Mouse (Mus musculus): ENCODE measurements at regions not wholly inside any gene's neighbourhood (a gene's known extent, or its start where the extent isn't known, plus 50 kb on each side); places are given as distances from the start of the nearest gene placed in this dataset.

- no peak for DNase-seq (ENCODE audit: inconsistent age in 2 of 2, low spot score in 1 of 2)
These were observed 417.1 kb upstream of the Igbp1b start for GRCm38 (mm10) chr6:139075433-139075832.

DNA sequence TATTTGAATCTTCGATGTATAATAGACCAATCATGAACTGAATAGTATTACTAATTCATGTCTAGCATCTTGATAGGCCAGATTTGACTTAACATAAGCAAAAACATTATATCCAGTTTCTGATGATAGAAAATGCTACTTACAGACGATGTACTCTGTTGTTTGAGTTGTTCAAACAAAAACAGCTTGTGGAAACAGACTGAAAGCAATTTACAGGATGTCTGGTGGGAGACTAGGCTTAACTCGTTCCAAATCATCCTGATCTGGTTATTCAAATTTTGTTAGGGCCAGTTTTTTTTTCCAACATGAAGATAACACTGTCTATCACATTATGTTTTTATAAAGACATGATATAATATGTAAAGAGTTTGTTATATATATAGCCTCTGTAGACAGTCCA, 369.4 kb upstream of the Igbp1b start:
- DNase-seq (ENCODE audit: inconsistent age in 2 of 2, low spot score in 1 of 2), result no peak

DNA sequence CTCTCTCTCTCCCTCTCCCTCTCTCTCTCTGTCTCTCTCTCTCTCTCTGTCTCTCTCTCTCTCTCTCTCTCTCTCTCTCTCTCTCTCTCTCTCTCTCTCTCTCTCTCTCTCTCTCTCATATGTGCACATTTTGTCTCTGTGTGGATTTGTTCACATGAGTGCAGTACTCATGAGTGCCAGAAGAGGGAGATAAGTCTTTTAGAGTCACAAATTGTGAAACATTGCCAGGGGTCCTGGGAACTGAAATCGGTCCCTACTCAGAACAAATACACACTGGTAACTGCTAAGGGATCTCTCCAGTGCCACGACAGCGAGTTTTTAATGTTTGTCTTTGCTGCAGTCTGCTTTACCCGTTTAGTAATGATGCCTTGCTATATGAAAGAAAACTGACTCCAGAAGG, 356.2 kb upstream of the Igbp1b start:
- DNase-seq (ENCODE audit: inconsistent age in 2 of 2, low spot score in 1 of 2), result no peak

- DNase-seq (ENCODE audit: inconsistent age in 2 of 2, low spot score in 1 of 2), result no peak
These were observed 352.2 kb upstream of the Igbp1b start for GRCm38 (mm10) chr6:139010501-139010900.
